Mouse (Mus musculus) granulocyte monocyte progenitor cell, adult 5-6 weeks (primary cell): ENCODE data around the gene Gda. TPM values are rescaled to one million over a fixed set of nuclear protein-coding genes. Genes with fewer than 3 reads are reported as not detected.

Experiments used
- ATAC-seq: replicated peaks from 2 replicates; pipeline ENCODE4 v1.8.0; 2016; ENCODE audit warnings: mild to moderate bottlenecking, moderate TSS enrichment, inconsistent platforms; ENCODE audit not compliant: poor library complexity, severe bottlenecking
- total RNA-seq, 2 experiments: library from RNA; stranded (forward) in 1 of 2; stranded (reverse) in 1 of 2; fragments of 200-712, 200-1000 nt in 1 of 2; fragments of >200 nt in 1 of 2; fragmentation: Nextera tagmentation in 1 of 2; gene quantifications; 2 replicates each; pipeline ENCODE4 v1.2.3; 2014 to 2017

Gda gene
- total RNA-seq (2014; fragmentation: Nextera tagmentation) (45.1 and 53.5 TPM in 2 replicates), total RNA-seq (2017) (98.2 and 116 TPM in 2 replicates)

DNA sequence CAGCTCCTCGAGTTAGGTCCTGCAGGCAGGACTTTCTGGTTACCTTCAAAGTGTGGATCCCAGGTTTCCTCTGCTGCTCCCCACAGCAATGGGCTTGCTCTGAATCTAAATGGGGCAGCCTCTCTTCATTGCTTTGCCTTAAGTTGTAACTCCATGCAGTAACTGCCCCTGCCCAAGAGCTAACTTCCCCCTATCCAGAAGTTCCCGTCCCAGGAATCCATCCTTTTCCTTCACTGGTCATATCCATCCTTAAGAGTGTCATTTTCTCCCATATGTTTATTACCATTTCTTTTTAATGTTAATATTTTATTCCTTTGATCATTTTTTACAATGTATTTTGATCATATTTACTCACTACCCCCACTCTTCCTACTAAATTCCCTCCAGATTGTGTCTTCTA lies at the start of gene Gda:
TSS of gene Gda (minus strand) at position 101 of the 400 bp plus-strand sequence.
- ATAC-seq, result no peak

DNA sequence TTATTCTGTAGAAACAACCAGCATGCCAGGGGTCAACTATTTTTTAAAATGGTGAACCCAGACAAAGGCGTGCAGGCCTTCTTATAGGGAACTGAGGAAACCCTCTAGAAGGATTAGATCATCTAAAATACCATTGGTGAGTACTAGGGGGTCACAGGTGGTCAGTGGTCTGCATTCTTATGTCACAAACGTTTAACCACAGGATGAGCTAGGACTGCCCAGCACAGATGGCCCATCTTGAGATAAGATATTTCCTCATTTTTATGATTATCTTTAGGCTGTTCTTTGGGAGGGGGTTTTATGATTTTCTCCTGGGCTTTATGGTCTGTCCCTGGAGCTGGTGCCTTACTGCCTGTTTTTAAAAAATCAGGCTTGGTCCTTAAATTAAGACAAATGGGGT lies 47.0 kb upstream of the Gda start:
- peak; percentile 61 for ATAC-seq

DNA sequence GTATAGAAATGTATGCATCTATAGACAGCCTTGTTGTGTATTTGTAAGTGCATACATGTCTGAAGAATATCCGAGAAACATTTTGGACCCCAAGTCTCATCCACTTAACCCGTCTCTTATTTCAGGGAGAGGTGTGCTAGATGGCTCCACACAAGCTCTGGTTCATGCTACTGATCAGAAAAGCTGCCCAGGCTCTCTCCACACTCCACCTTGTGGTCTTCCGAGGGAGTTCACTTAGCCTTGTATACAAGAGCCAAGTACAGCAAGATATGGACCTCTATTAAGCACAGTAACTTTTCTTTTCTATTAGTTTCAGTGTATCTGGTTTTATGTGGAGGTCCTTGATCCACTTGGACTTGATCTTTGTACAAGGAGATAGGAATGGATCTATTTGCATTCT lies 36.9 kb upstream of the Gda start:
- peak; percentile 94 for ATAC-seq

DNA sequence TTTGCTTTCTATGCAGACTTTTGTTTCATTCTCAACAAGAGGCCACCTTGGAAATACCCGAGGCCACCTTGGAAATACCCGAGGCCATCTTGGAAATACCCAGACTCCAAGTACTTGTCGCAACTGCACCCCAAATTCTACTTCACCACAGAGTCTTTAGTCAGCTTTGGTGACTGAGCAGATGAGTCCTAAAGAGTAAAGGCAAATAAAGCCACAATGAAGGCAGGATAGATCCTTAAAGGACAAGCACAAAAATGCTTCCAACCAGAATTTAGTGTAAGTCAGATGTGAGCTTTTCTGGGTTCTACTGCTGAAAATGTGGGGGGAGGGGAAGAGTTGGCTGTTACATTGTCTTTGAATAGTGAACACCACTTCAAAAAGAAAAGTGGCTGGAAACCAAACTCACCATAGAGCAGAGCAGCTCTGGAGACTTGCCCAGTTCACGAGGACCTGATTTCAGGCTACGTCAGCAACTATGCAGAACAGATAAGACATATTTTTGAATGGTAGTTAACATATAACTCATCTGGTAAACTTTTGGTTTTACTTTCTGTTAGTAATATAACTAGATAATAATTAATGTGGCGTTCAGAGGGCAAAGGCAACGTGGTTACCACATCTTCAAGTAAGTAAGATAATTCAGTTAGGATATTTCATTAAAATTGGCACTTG lies 34.5 kb upstream of the Gda start:
- ATAC-seq, result no peak

DNA sequence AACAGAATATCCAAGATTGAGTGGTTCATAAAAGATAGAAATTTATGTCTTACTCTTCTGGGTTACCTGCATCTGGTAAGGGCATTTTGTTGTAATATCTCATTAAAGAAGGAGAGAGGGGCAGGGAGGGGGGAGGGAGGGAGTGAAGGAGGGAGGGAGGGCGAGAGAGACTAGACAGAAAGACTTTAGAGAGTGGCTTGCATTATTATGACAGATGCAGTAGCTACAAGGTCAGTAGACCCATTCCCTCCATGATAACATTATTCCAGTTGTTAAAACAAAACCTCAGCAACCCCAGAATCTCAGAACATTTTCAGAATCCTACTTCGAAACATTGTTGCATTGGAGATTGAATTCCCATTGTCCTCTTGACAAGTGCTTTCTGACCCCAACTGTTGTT lies 33.9 kb upstream of the Gda start:
- no peak for ATAC-seq

DNA sequence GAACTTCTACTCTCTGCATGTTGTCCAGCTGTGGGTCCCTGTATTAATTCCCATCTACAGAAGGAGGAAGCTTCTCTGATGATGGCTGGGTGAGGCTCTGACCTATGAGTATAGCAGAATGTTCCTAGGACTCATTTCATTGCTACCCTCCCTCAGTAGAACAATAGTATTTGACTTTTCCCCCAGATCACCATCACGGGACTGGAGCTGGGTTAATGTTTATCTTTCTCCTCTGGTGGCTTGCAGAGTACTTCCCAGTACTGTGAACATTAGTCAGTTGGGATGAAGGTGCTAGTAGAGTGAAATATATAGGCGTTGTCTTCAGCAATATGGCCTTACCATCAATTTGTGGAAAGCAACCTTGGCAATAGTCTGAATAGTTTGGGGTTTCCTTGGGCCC lies 31.5 kb upstream of the Gda start:
- no peak for ATAC-seq

DNA sequence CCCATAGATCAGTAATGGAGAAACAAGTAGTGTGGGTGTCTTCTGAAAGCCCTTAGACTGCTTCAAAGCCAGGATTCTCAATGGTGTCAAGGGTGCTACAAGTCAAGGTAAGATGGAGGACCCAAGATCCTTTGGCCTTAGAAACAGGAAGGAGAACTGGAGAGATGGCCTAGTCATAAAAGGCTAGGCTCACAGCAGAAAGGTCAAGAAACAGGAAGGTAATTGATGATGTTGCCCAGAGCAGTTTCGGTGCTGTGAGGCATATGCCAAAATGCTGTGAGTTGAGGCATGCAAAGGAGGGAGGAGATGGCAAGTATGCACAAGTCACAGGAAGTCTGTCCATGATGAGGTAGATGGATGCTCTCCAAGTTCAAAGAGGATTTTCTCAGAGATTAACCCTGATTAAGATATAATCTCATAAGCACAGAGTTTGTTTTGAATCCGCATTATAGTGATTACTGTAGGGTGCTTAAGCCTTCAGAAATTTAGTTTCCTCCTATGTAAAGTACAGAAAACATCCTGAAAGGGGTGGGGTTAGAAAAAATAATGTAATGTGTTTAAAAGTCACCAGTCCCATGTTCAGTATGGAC lies 26.2 kb upstream of the Gda start:
- peak; percentile 17; the same call in 1 of the 2 replicates for ATAC-seq

DNA sequence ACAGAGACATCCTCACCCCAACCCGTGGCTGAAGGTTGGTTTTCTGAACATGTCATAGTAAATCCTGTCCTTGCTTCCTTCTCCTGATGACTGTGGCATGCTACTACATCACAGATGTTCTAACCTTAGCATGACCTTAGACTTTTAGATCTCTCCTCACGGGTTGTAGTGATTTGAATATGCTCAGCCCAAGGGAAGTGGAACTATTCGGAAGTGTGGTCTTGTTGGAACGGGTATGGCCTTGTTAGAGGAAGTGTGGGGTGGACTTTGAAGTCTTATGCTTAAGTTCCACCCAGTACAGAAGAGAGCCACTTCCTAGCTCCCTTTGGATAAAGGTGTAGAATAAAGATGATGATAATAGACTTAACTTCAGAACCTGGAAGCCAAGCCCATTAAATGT lies 22.6 kb upstream of the Gda start:
- peak; percentile 86 for ATAC-seq

DNA sequence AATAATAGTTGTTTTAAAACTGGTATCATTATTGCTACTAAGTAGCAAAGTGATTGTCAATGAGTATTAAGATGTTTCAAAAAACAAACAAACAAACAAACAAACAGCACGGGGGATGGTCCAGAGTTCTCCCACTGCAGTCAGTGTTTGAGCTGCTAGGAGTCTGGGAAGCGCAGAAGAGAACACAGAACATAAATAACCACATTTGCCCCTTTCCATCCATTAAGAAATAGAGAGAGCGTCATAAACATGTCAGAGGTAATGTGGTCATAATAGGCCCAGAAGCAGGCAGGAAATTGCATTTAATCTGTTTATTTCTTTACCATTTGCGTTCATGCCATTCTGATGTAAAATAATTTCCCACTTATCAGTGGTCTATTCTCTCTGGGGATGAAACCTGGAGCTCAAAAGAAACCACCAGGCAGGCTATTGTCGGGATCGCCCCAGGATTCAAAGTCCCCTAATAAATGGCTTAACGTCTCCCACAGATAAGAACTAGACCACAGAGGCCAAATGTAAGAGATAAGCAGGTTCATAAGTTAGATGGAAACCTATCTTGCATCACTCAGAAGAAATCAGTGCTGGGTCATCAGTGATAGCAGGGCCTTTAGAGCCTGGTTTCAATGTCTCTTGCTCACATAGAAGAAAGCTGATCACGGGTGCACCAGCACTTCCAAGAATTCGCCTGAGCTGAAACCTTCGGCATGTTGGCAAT lies 20.7 kb upstream of the Gda start:
- no peak for ATAC-seq

DNA sequence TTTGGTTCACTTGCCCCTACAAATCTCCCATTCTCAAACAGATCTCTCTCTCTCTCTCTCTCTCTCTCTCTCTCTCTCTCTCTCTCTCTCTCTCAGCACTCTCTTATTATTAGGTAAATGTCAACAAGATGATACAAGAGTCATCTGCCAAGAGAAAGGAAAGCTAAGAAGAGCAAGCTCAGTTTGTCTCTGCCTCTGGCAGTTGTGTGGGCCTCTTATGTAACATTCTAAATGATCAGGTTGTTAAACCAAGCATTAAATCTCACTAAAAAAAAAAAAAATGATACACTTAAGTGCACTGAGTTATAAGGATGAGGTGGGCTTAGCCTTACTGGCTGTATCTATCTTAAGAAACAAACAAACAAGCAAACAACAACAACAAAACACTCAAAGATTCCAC lies 18.1 kb upstream of the Gda start:
- ATAC-seq, result no peak

DNA sequence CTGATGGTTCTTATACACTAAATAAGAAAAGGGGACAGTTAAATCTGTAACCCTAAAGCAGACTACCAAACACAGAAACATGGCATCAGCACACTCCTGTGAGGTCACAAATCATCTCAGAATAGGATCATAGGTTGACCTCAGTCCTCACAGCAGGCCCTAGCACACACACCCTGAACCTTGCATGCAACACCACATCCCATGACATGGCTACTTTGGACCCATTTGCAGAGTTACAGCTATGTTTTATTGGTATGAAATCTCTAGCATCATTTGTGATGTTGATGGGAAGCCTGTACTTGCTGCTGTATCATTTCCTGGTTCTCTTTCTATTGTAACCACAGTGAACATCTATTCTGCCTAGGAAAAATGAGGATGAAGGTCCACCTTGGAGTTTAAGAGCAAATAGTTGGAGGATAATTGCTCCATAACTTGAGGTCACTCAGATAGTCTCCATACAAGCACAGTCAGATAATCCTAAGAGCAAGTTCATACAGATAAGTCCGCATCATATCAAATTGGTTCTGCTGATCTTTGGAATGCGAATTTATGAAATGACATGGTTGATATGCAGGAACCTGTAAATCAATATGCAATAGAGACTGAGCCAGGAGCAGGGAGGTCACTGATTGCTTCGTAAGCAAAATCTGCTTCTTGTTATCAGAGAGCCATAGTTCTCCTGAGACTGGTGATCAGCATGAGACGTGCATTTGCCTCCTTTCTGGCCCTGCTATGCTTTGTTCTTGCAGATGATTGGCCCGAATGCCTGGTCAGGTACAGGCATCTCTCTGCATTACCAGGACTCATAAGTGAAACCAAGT lies 14.1 kb upstream of the Gda start:
- ATAC-seq, result no peak

DNA sequence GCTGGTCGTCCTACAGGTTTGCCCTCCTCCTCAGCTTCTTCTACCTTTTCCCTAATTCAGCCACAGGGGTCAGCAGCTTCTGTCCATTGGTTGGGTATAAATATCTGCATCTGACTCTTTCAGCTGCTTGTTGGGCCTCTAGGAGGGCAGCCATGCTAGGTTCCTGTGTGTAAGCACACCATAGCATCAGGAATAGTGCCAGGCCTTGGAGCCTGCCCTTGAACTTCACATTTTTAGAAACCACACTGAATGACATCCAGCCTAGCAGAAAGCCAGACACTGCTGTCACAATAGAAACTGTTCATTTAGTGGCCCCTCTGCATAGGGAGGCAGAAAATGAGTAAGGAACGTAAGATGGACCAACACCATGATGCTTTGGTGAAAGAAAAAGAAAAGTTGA lies 8.9 kb upstream of the Gda start:
- no peak for ATAC-seq

DNA sequence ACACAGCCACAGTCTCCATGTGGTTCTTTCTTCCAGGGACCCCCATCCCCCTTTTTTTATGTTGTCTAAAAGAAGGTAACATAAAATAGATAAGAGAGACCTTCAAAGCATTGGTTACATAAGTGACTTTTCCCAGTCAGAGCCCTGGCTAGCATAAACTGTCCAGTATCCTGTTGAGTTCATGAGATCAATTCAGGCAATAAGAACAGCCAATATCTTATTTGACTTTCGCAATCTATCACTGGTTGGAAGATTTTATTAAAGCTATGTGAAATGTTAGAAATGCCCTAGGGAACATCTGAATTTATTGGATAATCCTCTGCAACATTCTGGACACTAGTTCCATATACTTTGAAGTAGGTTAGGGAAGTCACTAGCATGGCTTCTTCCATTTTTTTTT lies 7.8 kb upstream of the Gda start:
- ATAC-seq, result no peak

DNA sequence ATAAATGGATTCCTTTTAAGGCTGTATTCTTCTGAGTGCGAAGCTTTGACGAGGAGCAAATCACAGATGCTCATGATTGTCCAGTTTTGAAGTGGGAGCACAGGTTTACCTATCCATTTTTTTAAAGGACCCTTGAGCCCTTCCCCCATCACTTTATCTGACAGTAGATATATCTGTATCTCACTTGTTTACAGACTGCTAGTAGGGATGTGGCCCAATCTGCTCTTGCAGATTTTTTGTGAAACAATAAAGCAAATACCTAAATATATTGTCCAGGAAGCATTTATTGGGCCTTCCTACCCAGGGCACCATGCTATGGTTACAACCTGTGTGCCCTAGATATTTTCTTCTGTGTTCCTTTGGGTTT lies 6.8 kb upstream of the Gda start:
- no peak for ATAC-seq

DNA sequence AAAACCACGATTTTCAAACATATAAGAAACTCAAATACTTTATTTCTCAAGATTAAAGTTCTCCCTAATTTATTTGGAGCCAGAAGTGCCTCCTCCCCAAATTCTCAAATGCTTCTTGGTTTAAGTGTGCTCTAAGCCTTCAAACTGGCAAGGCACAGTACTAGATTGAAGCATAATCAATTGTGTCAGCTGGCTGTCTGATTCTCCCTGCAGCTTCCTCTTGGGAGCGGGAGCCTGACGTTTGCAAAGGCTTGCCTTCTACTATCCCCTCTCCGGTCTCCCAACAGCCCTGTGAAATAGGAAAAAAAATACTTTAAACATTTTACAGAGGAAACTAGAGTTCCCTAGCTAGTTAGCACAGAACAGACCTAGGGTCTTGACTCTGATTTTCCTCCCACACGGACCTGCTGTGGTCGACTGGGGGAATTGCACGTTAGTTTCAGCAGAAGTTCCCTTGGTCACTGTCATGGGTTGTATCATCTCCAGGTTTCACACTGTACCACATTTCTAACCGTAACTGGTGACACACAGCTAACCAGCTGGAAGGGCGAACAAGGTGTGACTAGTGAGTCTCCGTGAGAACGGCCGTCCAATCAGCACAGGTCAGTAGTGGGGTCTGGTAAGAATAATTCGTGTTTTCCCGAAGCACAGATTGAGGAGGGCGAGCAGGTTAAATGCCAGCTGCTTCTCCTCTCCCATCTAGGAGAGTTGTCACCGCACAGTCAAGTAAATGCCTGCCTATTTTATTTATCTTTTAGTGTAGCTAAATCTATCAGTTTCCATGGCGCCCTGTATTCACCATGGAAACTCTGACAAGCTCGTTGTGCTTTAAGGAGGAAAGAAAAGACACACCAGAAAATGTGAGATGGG lies 6.2 kb upstream of the Gda start:
- peak; percentile 55 for ATAC-seq

DNA sequence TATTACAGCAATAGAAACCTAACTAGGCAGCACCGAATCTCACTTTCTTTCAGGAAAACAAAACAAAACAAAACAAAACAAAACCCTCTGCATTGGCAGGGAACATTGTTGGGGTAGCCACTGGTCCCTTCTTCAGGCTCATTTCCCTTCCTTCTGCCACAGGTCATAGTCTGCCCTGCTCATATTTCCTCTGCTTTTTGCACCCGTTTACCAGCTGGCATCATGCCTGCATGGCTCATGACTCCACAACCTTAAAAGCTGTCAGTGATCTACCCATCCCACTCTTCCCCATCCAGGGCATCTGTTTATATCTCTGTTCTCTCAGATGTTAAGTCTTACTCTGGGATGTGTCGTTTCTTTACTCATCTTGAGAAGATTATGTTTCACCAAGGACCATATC lies 5.3 kb upstream of the Gda start:
- no peak for ATAC-seq

DNA sequence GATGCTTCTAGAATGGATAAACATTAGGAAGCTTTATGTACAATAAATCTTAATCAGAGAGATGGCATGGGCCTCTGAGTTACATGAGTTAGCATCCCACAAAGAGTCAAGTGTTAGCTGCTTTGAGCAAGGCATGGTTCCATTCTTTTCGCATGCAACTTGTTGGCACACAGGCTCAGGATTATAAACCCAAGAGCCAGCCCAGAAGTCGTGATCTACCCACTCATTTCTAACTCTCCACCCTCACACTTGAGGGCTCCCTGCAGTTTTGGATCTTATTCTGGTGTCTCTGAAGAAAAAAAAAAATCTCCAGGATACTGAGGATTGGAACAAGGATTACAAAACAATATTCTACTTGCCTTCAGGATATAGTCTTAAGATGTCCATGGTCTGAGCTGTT lies 4.5 kb upstream of the Gda start:
- ATAC-seq, result no peak

DNA sequence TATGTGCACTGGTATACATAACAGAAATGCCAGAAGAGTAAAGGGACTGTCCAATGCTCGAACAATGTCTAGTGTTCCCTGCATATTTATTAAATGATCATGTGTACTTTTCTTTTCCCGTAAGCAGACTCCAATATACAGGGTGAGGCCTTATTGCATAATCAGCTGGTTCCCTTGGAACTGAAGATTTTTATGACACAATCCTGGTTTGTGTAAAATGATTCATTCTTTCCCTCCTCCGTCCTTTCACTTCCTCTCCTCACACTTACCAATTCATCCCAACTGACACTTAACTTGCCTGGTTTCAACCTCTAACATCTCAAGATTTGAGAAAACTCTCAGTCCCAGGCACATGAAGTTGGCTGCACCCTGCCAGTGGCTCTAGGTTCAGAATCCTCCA lies 3.5 kb upstream of the Gda start:
- ATAC-seq, result peak; percentile 75

DNA sequence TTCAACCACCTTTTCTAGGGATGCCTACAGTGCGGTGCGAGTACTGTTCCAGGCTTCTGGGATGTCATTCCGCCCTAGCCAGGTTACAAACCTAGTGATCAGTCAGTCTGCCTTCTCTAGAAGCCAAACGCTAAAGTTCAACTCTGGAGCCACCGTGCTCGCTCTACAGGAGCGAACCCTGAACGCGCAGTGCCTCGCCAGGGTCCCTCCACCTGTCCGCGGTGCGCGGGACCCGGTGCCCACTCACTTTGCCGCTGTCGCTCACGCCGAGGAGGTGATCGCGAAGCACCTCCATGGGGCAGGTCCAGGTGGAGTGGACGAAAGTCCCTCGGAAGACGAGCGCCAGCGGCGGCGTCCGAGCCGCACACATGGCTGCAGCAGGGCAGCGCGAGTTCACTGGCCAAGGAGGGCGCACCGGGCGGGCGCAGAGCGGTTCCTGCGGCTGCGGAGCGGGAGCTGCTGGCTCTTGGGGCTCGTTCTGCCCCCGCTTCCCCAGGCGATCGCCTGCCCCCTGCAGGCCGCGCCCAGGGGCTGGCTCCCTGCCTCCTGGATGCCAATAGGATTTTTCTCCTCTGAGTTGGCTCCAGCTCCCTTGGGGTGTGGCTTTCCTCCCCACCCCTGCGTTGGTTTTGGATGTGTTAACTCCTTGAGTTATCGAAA lies 994 bp downstream of the Gda start:
- ATAC-seq, result peak; percentile 87
